Mouse (Mus musculus) MEL (cell line): ENCODE measurements around the gene Chpt1. TPM values are rescaled to one million over a fixed set of nuclear protein-coding genes. Genes with fewer than 3 reads are reported as not detected.

ENCODE experiments used
- DNase-seq: peaks from one replicate; pipeline ENCODE4 v3.0.0; 2011; ENCODE audit warnings: low read depth, low spot score
- H3K27ac ChIP-seq: 2 replicates; pipeline ENCODE4 v1.5.1; 2012; ENCODE audit warnings: low read depth, mild to moderate bottlenecking, control low read depth, low read length, moderate library complexity; ENCODE audit not compliant: control insufficient read depth
- H3K27me3 ChIP-seq, 2 experiments: fragments of 150-350 bp in 1 of 2; sonication (generic) in 1 of 2; 2 replicates each; pipeline ENCODE4 v1.6.1; 2012; ENCODE audit warnings: low read length in 2 of 2, mild to moderate bottlenecking in 2 of 2, improper control_type of control experiment in 1 of 2, moderate library complexity in 1 of 2; ENCODE audit not compliant: insufficient read depth in 2 of 2, control insufficient read depth in 1 of 2
- H3K36me3 ChIP-seq, 2 experiments: 2 replicates each; pipeline ENCODE4 v1.6.1; 2012 to 2014; ENCODE audit warnings: low read length in 2 of 2, improper control_type of control experiment in 1 of 2, inconsistent platforms in 1 of 2, mild to moderate bottlenecking in 1 of 2; ENCODE audit not compliant: insufficient read depth in 2 of 2, control insufficient read depth in 1 of 2
- H3K4me1 ChIP-seq, 2 experiments: fragments of 150-350 bp in 1 of 2; sonication (generic) in 1 of 2; 2 replicates each; pipeline ENCODE4 v1.6.1; 2012; ENCODE audit warnings: low read length in 2 of 2, improper control_type of control experiment in 1 of 2, mild to moderate bottlenecking in 1 of 2; ENCODE audit not compliant: insufficient read depth in 2 of 2, control insufficient read depth in 1 of 2
- H3K4me3 ChIP-seq, 2 experiments: fragments of 150-350 bp in 1 of 2; sonication (generic) in 1 of 2; 2 replicates each; pipeline ENCODE4 v1.5.1; 2012; ENCODE audit warnings: low read depth in 2 of 2, low read length in 2 of 2, mild to moderate bottlenecking in 2 of 2, moderate library complexity in 2 of 2, control low read depth in 1 of 2, improper control_type of control experiment in 1 of 2; ENCODE audit not compliant: control insufficient read depth in 1 of 2, insufficient read depth in 1 of 2
- H3K79me2 ChIP-seq: 2 replicates; pipeline ENCODE4 v1.6.1; 2012; ENCODE audit warnings: mild to moderate bottlenecking, low read length, moderate library complexity; ENCODE audit not compliant: control insufficient read depth, poor library complexity, insufficient read depth
- H3K9ac ChIP-seq: 2 replicates; pipeline ENCODE4 v1.6.1; 2012; ENCODE audit warnings: low read depth, mild to moderate bottlenecking, control low read depth, low read length, moderate library complexity; ENCODE audit not compliant: control insufficient read depth, poor library complexity, severe bottlenecking
- H3K9me3 ChIP-seq: fragments of 150-350 bp; sonication (generic); replicated peaks from 2 replicates; pipeline ENCODE4 v1.6.1; 2012; ENCODE audit warnings: mild to moderate bottlenecking, low read length, improper control_type of control experiment, moderate library complexity; ENCODE audit not compliant: insufficient read depth
- CHD1 ChIP-seq: IDR thresholded peaks from 2 replicates; pipeline ENCODE4 v1.6.1; 2012; ENCODE audit warnings: low read depth, mild to moderate bottlenecking, inconsistent platforms, low read length, improper control_type of control experiment
- CTCF ChIP-seq, 3 experiments: IDR thresholded peaks in 2 of 3; conservative IDR thresholded peaks in 1 of 3; 2 replicates each; pipeline ENCODE4 v1.5.1; 2011 to 2012; ENCODE audit warnings: low read length in 3 of 3, low read depth in 2 of 3, mild to moderate bottlenecking in 2 of 3, improper control_type of control experiment in 1 of 3, inconsistent platforms in 1 of 3, mixed read lengths in 1 of 3, moderate library complexity in 1 of 3; ENCODE audit not compliant: control insufficient read depth in 1 of 3, insufficient read depth in 1 of 3, poor library complexity in 1 of 3, severe bottlenecking in 1 of 3
- ELF1 ChIP-seq: IDR thresholded peaks from 2 replicates; pipeline ENCODE4 v1.6.1; 2014; ENCODE audit warnings: low read depth, mild to moderate bottlenecking, inconsistent platforms, low read length, improper control_type of control experiment, moderate library complexity
- ETS1 ChIP-seq: IDR thresholded peaks from 2 replicates; pipeline ENCODE4 v1.6.1; 2012; ENCODE audit warnings: low read depth, mild to moderate bottlenecking, inconsistent platforms, low read length, improper control_type of control experiment, moderate library complexity
- GATA1 ChIP-seq: IDR thresholded peaks from 2 replicates; pipeline ENCODE4 v1.6.1; 2011; ENCODE audit warnings: low read depth, low read length, improper control_type of control experiment
- HCFC1 ChIP-seq: IDR thresholded peaks from 2 replicates; pipeline ENCODE4 v1.6.1; 2012; ENCODE audit warnings: low read depth, mild to moderate bottlenecking, inconsistent platforms, low read length, improper control_type of control experiment, moderate library complexity
- MAFK ChIP-seq: IDR thresholded peaks from 2 replicates; pipeline ENCODE4 v1.6.1; 2011; ENCODE audit warnings: low read depth, mild to moderate bottlenecking, low read length, improper control_type of control experiment, borderline replicate concordance
- MAX ChIP-seq: IDR thresholded peaks from 2 replicates; pipeline ENCODE4 v1.6.1; 2011; ENCODE audit warnings: low read length, improper control_type of control experiment
- MEF2A ChIP-seq: IDR thresholded peaks from 2 replicates; pipeline ENCODE4 v1.6.1; 2014; ENCODE audit warnings: low read depth, mild to moderate bottlenecking, inconsistent platforms, low read length, improper control_type of control experiment; ENCODE audit not compliant: poor library complexity, insufficient replicate concordance, severe bottlenecking; ENCODE audit errors: extremely low read depth
- MXI1 ChIP-seq: IDR thresholded peaks from 2 replicates; pipeline ENCODE4 v1.6.1; 2011; ENCODE audit warnings: mild to moderate bottlenecking, low read depth, low read length, improper control_type of control experiment
- MYC ChIP-seq: IDR thresholded peaks from 2 replicates; pipeline ENCODE4 v1.6.1; 2011; ENCODE audit warnings: low read depth, mild to moderate bottlenecking, low read length, improper control_type of control experiment, moderate library complexity
- NELFE ChIP-seq: IDR thresholded peaks from 2 replicates; pipeline ENCODE4 v1.6.1; 2011; ENCODE audit warnings: low read depth, low read length, improper control_type of control experiment
- POLR2A ChIP-seq, 2 experiments: IDR thresholded peaks; 2 replicates each; pipeline ENCODE4 v1.6.1; 2011 to 2012; ENCODE audit warnings: low read length in 2 of 2, mild to moderate bottlenecking in 2 of 2, control low read depth in 1 of 2, improper control_type of control experiment in 1 of 2, low read depth in 1 of 2, moderate library complexity in 1 of 2; ENCODE audit not compliant: control insufficient read depth in 1 of 2, insufficient read depth in 1 of 2, poor library complexity in 1 of 2
- POLR2AphosphoS5 ChIP-seq: IDR thresholded peaks from 2 replicates; pipeline ENCODE4 v1.6.1; 2012; ENCODE audit warnings: low read depth, borderline replicate concordance, mild to moderate bottlenecking, inconsistent platforms, low read length, moderate library complexity, mixed read lengths
- RAD21 ChIP-seq: IDR thresholded peaks from 2 replicates; pipeline ENCODE4 v1.6.1; 2011; ENCODE audit warnings: mild to moderate bottlenecking, low read depth, low read length, improper control_type of control experiment
- SMC3 ChIP-seq: IDR thresholded peaks from 2 replicates; pipeline ENCODE4 v1.6.1; 2011; ENCODE audit warnings: low read depth, low read length, improper control_type of control experiment
- TBP ChIP-seq: IDR thresholded peaks from 2 replicates; pipeline ENCODE4 v1.8.0; 2011; ENCODE audit warnings: low read depth, low read length, improper control_type of control experiment
- TCF12 ChIP-seq: IDR thresholded peaks from 2 replicates; pipeline ENCODE4 v1.6.1; 2014; ENCODE audit warnings: low read depth, mild to moderate bottlenecking, inconsistent platforms, low read length, improper control_type of control experiment, moderate library complexity
- UBTF ChIP-seq: IDR thresholded peaks from 2 replicates; pipeline ENCODE4 v1.6.1; 2012; ENCODE audit warnings: low read depth, mild to moderate bottlenecking, inconsistent platforms, low read length, improper control_type of control experiment, moderate library complexity, borderline replicate concordance; ENCODE audit not compliant: insufficient read depth
- USF1 ChIP-seq: IDR thresholded peaks from 2 replicates; pipeline ENCODE4 v1.6.1; 2014; ENCODE audit warnings: low read depth, mild to moderate bottlenecking, inconsistent platforms, low read length, improper control_type of control experiment, moderate library complexity
- ZC3H11A ChIP-seq: IDR thresholded peaks from 2 replicates; pipeline ENCODE4 v1.6.1; 2012; ENCODE audit warnings: low read depth, mild to moderate bottlenecking, inconsistent platforms, low read length, improper control_type of control experiment
- ZKSCAN1 ChIP-seq: IDR thresholded peaks from 2 replicates; pipeline ENCODE4 v1.6.1; 2012; ENCODE audit warnings: low read depth, mild to moderate bottlenecking, inconsistent platforms, low read length, improper control_type of control experiment, moderate library complexity
- polyA plus RNA-seq, 2 experiments: library from polyadenylated mRNA; stranded (reverse) in 1 of 2; unstranded in 1 of 2; fragments of >175 nt in 1 of 2; fragments of >200 nt in 1 of 2; gene quantifications; 2 replicates each; pipeline versions ENCODE4 v1.2.1 to v1.2.4; 2012; ENCODE audit warnings: low replicate concordance in 2 of 2, low read depth in 1 of 2; ENCODE audit not compliant: insufficient read length in 2 of 2, insufficient read depth in 1 of 2, missing spikeins in 1 of 2
- total RNA-seq: library from RNA; depleted of rRNA; stranded (reverse); fragments of 300-350 nt; gene quantifications from 2 replicates; pipeline ENCODE4 v1.2.3, GENCODE M21; 2012

Gene Chpt1
- total and polyA plus RNA-seq, 3 experiments, result 9.6 to 19.0 TPM; not detected in 1

- Histone ChIP-seq H3K9ac (no peak overlapping the region), H3K79me2 (no peaks in the 10 kb centered on the region), H3K27ac (no peak overlapping the region), H3K36me3 (peaks cover 0 to 2% of the 10 kb centered on the region in 2 experiments; a peak in 1 of 4 replicates), H3K27me3 (no peaks in the 10 kb centered on the region), H3K9me3 (no peaks in the 10 kb centered on the region), H3K4me1 (no peaks in the 10 kb centered on the region), H3K4me3 (no peak overlapping the region)
- no peak for TF ChIP-seq GATA1
- TF ChIP-seq CHD1, result no peak
- TF ChIP-seq ZKSCAN1, result no peak
- TF ChIP-seq RAD21, result no peak
- no peak for TF ChIP-seq POLR2AphosphoS5
- no peak for TF ChIP-seq MYC
- TF ChIP-seq TCF12, result no peak
- TF ChIP-seq UBTF, result no peak
- TF ChIP-seq POLR2A (IDR thresholded peaks at IDR 0.05; ENCODE audit: control insufficient read depth in 1 of 2, insufficient read depth in 1 of 2, low read depth in 1 of 2, low read length in 2 of 2, poor library complexity in 1 of 2), result no peak
- TF ChIP-seq MEF2A, result no peak
- no peak for DNase-seq
Observed at GRCm38 (mm10) chr10:88409751-88410150, 94.1 kb downstream of the Chpt1 start.

GRCm38 (mm10) chr10:88407875-88408631, 95.8 kb downstream of the Chpt1 start:
- TF ChIP-seq POLR2A (IDR thresholded peaks at IDR 0.05; ENCODE audit: control insufficient read depth in 1 of 2, insufficient read depth in 1 of 2, low read depth in 1 of 2, low read length in 2 of 2, poor library complexity in 1 of 2) (no peak), CTCF (IDR thresholded peaks at IDR 0.05 in 2 of 3, conservative IDR thresholded peaks at IDR 0.05 in 1 of 3; ENCODE audit: control insufficient read depth in 1 of 3, insufficient read depth in 1 of 3, low read depth in 2 of 3, low read length in 3 of 3, poor library complexity in 1 of 3, severe bottlenecking in 1 of 3) (no peak), MXI1 (no peak), USF1 (no peak), MAX (no peak), ZC3H11A (no peak), MEF2A (no peak), CHD1 (no peak), HCFC1 (no peak), ZKSCAN1 (no peak), TBP (no peak), RAD21 (no peak), TCF12 (no peak), SMC3 (no peak), ETS1 (no peak), NELFE (no peak), MAFK (no peak), ELF1 (no peak)
- H3K79me2 ChIP-seq, result no peaks in the 10 kb centered on the region
- no peaks in the 10 kb centered on the region for H3K9me3 ChIP-seq
- no peak overlapping the region for H3K4me3 ChIP-seq
- H3K36me3 ChIP-seq, result peaks cover 0 to 2% of the 10 kb centered on the region in 2 experiments; a peak in 1 of 4 replicates
- H3K27ac ChIP-seq, result no peak overlapping the region
- no peak for DNase-seq
- no peaks in the 10 kb centered on the region for H3K27me3 ChIP-seq
- H3K4me1 ChIP-seq, result no peaks in the 10 kb centered on the region
- H3K9ac ChIP-seq, result no peak overlapping the region
